Mouse (Mus musculus): ENCODE results near the gene Trpm1. TPM values are rescaled to one million over a fixed set of nuclear protein-coding genes. Genes with fewer than 3 reads are reported as not detected.

Trpm1 gene
- total and polyA plus RNA-seq, 3 experiments, result 0.55 TPM; not detected in 2

GRCm38 (mm10) chr7:64212870-64213269 lies 59.2 kb downstream of the Trpm1 start:
- ATAC-seq (ENCODE audit: extremely low read depth, insufficient number of reproducible peaks, low FRiP score, poor library complexity, severe bottlenecking) (no peak), DNase-seq (ENCODE audit: low spot score) (no peak)
- no peaks in the 10 kb centered on the region for H3K4me1 ChIP-seq (ENCODE audit: insufficient read depth, low read depth, low read length)
- H3K4me3 ChIP-seq (ENCODE audit: low read depth, low read length), result no peak overlapping the region
- no peaks in the 10 kb centered on the region for H3K9me3 ChIP-seq (replicated peaks)
- no peaks in the 10 kb centered on the region for H3K27me3 ChIP-seq (ENCODE audit: insufficient read depth, low read length)
- no peak for TF ChIP-seq TAL1 (conservative IDR thresholded peaks at IDR 0.05; ENCODE audit: low read depth, low read length)
- no peak for TF ChIP-seq GATA1 (IDR thresholded peaks at IDR 0.05; ENCODE audit: borderline replicate concordance, low read length)
- no peak for TF ChIP-seq CTCF (IDR thresholded peaks at IDR 0.05; ENCODE audit: low read depth, low read length)
- TF ChIP-seq POLR2AphosphoS5 (IDR thresholded peaks at IDR 0.05; ENCODE audit: insufficient replicate concordance, low read depth, low read length), result no peak
- no peak for TF ChIP-seq GATA2 (IDR thresholded peaks at IDR 0.05; ENCODE audit: borderline replicate concordance, low read depth, low read length)
- H3K36me3 ChIP-seq (replicated peaks), result no peaks in the 10 kb centered on the region

- H3K4me3 ChIP-seq (ENCODE audit: low read depth, low read length), result no peak overlapping the region
- DNase-seq (ENCODE audit: low spot score) (no peak), ATAC-seq (ENCODE audit: extremely low read depth, insufficient number of reproducible peaks, low FRiP score, poor library complexity, severe bottlenecking) (no peak)
- TF ChIP-seq GATA2 (IDR thresholded peaks at IDR 0.05; ENCODE audit: borderline replicate concordance, low read depth, low read length) (no peak), CTCF (IDR thresholded peaks at IDR 0.05; ENCODE audit: low read depth, low read length) (no peak), TAL1 (conservative IDR thresholded peaks at IDR 0.05; ENCODE audit: low read depth, low read length) (no peak), GATA1 (IDR thresholded peaks at IDR 0.05; ENCODE audit: borderline replicate concordance, low read length) (no peak), POLR2AphosphoS5 (IDR thresholded peaks at IDR 0.05; ENCODE audit: insufficient replicate concordance, low read depth, low read length) (no peak)
- no peaks in the 10 kb centered on the region for H3K4me1 ChIP-seq (ENCODE audit: insufficient read depth, low read depth, low read length)
- no peaks in the 10 kb centered on the region for H3K36me3 ChIP-seq (replicated peaks)
- no peaks in the 10 kb centered on the region for H3K27me3 ChIP-seq (ENCODE audit: insufficient read depth, low read length)
- no peaks in the 10 kb centered on the region for H3K9me3 ChIP-seq (replicated peaks)
These were observed 60.4 kb downstream of the Trpm1 start for GRCm38 (mm10) chr7:64214066-64214465.

GRCm38 (mm10) chr7:64215613-64216012 lies 62.0 kb downstream of the Trpm1 start:
- Histone ChIP-seq H3K9me3 (replicated peaks) (no peaks in the 10 kb centered on the region), H3K4me1 (ENCODE audit: insufficient read depth, low read depth, low read length) (no peaks in the 10 kb centered on the region), H3K36me3 (replicated peaks) (no peaks in the 10 kb centered on the region), H3K4me3 (ENCODE audit: low read depth, low read length) (no peak overlapping the region), H3K27me3 (ENCODE audit: insufficient read depth, low read length) (no peaks in the 10 kb centered on the region)
- DNase-seq (ENCODE audit: low spot score) (no peak), ATAC-seq (ENCODE audit: extremely low read depth, insufficient number of reproducible peaks, low FRiP score, poor library complexity, severe bottlenecking) (no peak)
- TF ChIP-seq POLR2AphosphoS5 (IDR thresholded peaks at IDR 0.05; ENCODE audit: insufficient replicate concordance, low read depth, low read length), result no peak
- no peak for TF ChIP-seq GATA1 (IDR thresholded peaks at IDR 0.05; ENCODE audit: borderline replicate concordance, low read length)
- no peak for TF ChIP-seq GATA2 (IDR thresholded peaks at IDR 0.05; ENCODE audit: borderline replicate concordance, low read depth, low read length)
- TF ChIP-seq CTCF (IDR thresholded peaks at IDR 0.05; ENCODE audit: low read depth, low read length), result no peak
- TF ChIP-seq TAL1 (conservative IDR thresholded peaks at IDR 0.05; ENCODE audit: low read depth, low read length), result no peak

- no peak for ATAC-seq (ENCODE audit: extremely low read depth, insufficient number of reproducible peaks, low FRiP score, poor library complexity, severe bottlenecking)
- no peak for DNase-seq (ENCODE audit: low spot score)
These were observed 63.8 kb downstream of the Trpm1 start for GRCm38 (mm10) chr7:64217428-64217827.

GRCm38 (mm10) chr7:64219765-64220164 lies 66.1 kb downstream of the Trpm1 start:
- DNase-seq (ENCODE audit: low spot score), result no peak
- no peaks in the 10 kb centered on the region for H3K36me3 ChIP-seq (replicated peaks)
- TF ChIP-seq CTCF (IDR thresholded peaks at IDR 0.05; ENCODE audit: low read depth, low read length), result no peak
- TF ChIP-seq GATA1 (IDR thresholded peaks at IDR 0.05; ENCODE audit: borderline replicate concordance, low read length), result no peak
- TF ChIP-seq TAL1 (conservative IDR thresholded peaks at IDR 0.05; ENCODE audit: low read depth, low read length), result no peak
- no peak for TF ChIP-seq GATA2 (IDR thresholded peaks at IDR 0.05; ENCODE audit: borderline replicate concordance, low read depth, low read length)
- TF ChIP-seq POLR2AphosphoS5 (IDR thresholded peaks at IDR 0.05; ENCODE audit: insufficient replicate concordance, low read depth, low read length), result no peak
- H3K9me3 ChIP-seq (replicated peaks), result no peaks in the 10 kb centered on the region
- no peaks in the 10 kb centered on the region for H3K27me3 ChIP-seq (ENCODE audit: insufficient read depth, low read length)
- H3K4me1 ChIP-seq (ENCODE audit: insufficient read depth, low read depth, low read length), result no peaks in the 10 kb centered on the region
- H3K4me3 ChIP-seq (ENCODE audit: low read depth, low read length), result no peak overlapping the region
- ATAC-seq (ENCODE audit: extremely low read depth, insufficient number of reproducible peaks, low FRiP score, poor library complexity, severe bottlenecking), result no peak

More at GRCm38 (mm10) chr7:64217428-64217827, 63.8 kb downstream of the Trpm1 start:
- H3K4me3 ChIP-seq (ENCODE audit: low read depth, low read length), result no peak overlapping the region
- H3K9me3 ChIP-seq (replicated peaks), result no peaks in the 10 kb centered on the region
- H3K27me3 ChIP-seq (ENCODE audit: insufficient read depth, low read length), result no peaks in the 10 kb centered on the region
- TF ChIP-seq GATA1 (IDR thresholded peaks at IDR 0.05; ENCODE audit: borderline replicate concordance, low read length) (no peak), GATA2 (IDR thresholded peaks at IDR 0.05; ENCODE audit: borderline replicate concordance, low read depth, low read length) (no peak), TAL1 (conservative IDR thresholded peaks at IDR 0.05; ENCODE audit: low read depth, low read length) (no peak)
- H3K36me3 ChIP-seq (replicated peaks), result no peaks in the 10 kb centered on the region
- no peaks in the 10 kb centered on the region for H3K4me1 ChIP-seq (ENCODE audit: insufficient read depth, low read depth, low read length)

GRCm38 (mm10) chr7:64223215-64223614 lies 69.6 kb downstream of the Trpm1 start:
- TF ChIP-seq GATA1 (IDR thresholded peaks at IDR 0.05; ENCODE audit: borderline replicate concordance, low read length) (no peak), CTCF (IDR thresholded peaks at IDR 0.05; ENCODE audit: low read depth, low read length) (no peak), TAL1 (conservative IDR thresholded peaks at IDR 0.05; ENCODE audit: low read depth, low read length) (no peak), GATA2 (IDR thresholded peaks at IDR 0.05; ENCODE audit: borderline replicate concordance, low read depth, low read length) (no peak), POLR2AphosphoS5 (IDR thresholded peaks at IDR 0.05; ENCODE audit: insufficient replicate concordance, low read depth, low read length) (no peak)
- H3K4me3 ChIP-seq (ENCODE audit: low read depth, low read length), result no peak overlapping the region
- H3K4me1 ChIP-seq (ENCODE audit: insufficient read depth, low read depth, low read length), result no peaks in the 10 kb centered on the region
- 0 out of 2 replicates have a peak, but pooled peaks cover 3% of the 10 kb centered on the region for H3K27me3 ChIP-seq (ENCODE audit: insufficient read depth, low read length)
- no peak for ATAC-seq (ENCODE audit: extremely low read depth, insufficient number of reproducible peaks, low FRiP score, poor library complexity, severe bottlenecking)
- no peaks in the 10 kb centered on the region for H3K9me3 ChIP-seq (replicated peaks)
- no peak for DNase-seq (ENCODE audit: low spot score)
- no peaks in the 10 kb centered on the region for H3K36me3 ChIP-seq (replicated peaks)
